Mouse (Mus musculus): ENCODE measurements at regions not wholly inside any gene's neighbourhood (a gene's known extent, or its start where the extent isn't known, plus 50 kb on each side); places are given as distances from the start of the nearest gene placed in this dataset.

DNA sequence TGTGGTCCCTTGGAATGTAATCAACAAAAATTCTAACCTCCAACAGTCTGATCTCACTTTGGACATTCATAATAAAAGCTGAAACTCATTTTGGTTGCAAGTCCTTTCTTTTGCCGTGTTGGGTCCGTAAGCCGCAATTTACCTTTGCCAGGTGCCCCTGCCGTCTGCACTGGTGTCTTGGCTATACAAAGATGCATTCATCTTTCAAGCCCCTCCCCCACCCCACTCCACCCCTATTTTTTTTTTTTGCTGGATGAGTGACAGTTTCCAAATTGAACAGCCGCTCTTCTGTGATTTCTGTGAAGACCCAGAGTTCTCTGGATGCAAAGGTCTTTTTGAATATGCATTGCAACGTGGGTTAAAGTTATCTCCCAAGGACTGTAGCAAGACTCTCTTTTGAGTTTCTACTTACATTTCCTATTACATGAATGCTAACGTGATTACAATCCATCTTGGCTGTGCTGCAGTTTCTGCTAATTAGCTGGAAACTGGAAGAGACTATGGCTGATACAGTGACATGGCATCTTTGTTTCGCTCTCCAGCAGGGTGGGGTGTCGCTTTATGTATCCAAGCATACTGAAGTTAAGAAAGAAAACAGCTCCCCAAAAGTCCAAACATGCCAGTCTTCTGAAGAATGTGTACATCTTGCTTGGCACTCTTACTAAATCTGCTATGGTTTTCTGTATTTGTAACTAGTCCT lies 67.4 kb upstream of the Tiam2 start:
- TF ChIP-seq CTCF (IDR thresholded peaks at IDR 0.05; ENCODE audit: low read depth) (no peak), EP300 (IDR thresholded peaks at IDR 0.05; ENCODE audit: low read depth) (no peak)
